Mouse (Mus musculus) intestine, embryonic 16.5 days (tissue): Measurements from ENCODE around the gene Wdr44. TPM values are rescaled to one million over a fixed set of nuclear protein-coding genes. Genes with fewer than 3 reads are reported as not detected.
"Not testable (repeated sequence)": the region's sequence is repeated elsewhere in the genome, so short reads cannot be mapped to it uniquely, and the experiment has no call there.

ENCODE experiments used
- ATAC-seq: fragments of 200-750 bp; cut with Nextera tagmentation; 2 replicates; pipeline ENCODE4 v1.8.0; 2017; ENCODE audit warnings: moderate TSS enrichment, moderate library complexity
- H3K27ac ChIP-seq: fragments of 300-500 bp; sonication (generic); 2 replicates; pipeline ENCODE4 v1.5.1; 2014; ENCODE audit warnings: mild to moderate bottlenecking, low read length
- H3K27me3 ChIP-seq: fragments of 300-500 bp; sonication (generic); replicated peaks from 2 replicates; pipeline ENCODE4 v1.6.1; 2014; ENCODE audit warnings: low read length, control low read depth, mixed read lengths; ENCODE audit not compliant: control insufficient read depth, insufficient read depth
- H3K36me3 ChIP-seq: fragments of 300-500 bp; sonication (generic); 2 replicates; pipeline ENCODE4 v1.6.1; 2014; ENCODE audit warnings: low read length, control low read depth; ENCODE audit not compliant: control insufficient read depth, insufficient read depth
- H3K4me1 ChIP-seq: fragments of 300-500 bp; sonication (generic); 2 replicates; pipeline ENCODE4 v1.6.1; 2014; ENCODE audit warnings: low read length, control low read depth, mixed read lengths; ENCODE audit not compliant: control insufficient read depth, insufficient read depth
- H3K4me2 ChIP-seq: fragments of 300-500 bp; sonication (generic); 2 replicates; pipeline ENCODE4 v1.6.1; 2014; ENCODE audit warnings: low read depth, low read length, control low read depth
- H3K4me3 ChIP-seq: fragments of 300-500 bp; sonication (generic); 2 replicates; pipeline ENCODE4 v1.5.1; 2014; ENCODE audit warnings: mild to moderate bottlenecking, low read length
- H3K9ac ChIP-seq: fragments of 300-500 bp; sonication (generic); 2 replicates; pipeline ENCODE4 v1.6.1; 2014; ENCODE audit warnings: low read depth, low read length
- H3K9me3 ChIP-seq: fragments of 300-500 bp; sonication (generic); 2 replicates; pipeline ENCODE4 v1.6.1; 2016; ENCODE audit warnings: low read length, control low read depth; ENCODE audit not compliant: control insufficient read depth
- WGBS: fragments of 180-500 bp; shearing (Covaris S2); extraction: QIAGEN DNeasy Blood & Tissue Kit; methylation state at CpG from one replicate; pipeline ENCODE4 v1.1.7; 2014; 5-methylcytosine and 5-hydroxymethylcytosine counted together
- polyA plus RNA-seq: library from polyadenylated mRNA; unstranded; fragments of >200 nt; fragmentation: Nextera tagmentation; extraction: Ambion mirVana; gene quantifications from 2 replicates; pipeline ENCODE4 v1.2.1, GENCODE M21; 2015

The Wdr44 gene
- polyA plus RNA-seq, 1 experiment from 2014 or later, result 8.6 TPM

- H3K27me3 ChIP-seq, H3K4me2 ChIP-seq, H3K27ac ChIP-seq, H3K4me3 ChIP-seq, H3K9ac ChIP-seq, H3K4me1 ChIP-seq, H3K36me3 ChIP-seq, H3K9me3 ChIP-seq, ATAC-seq: not testable (repeated sequence)
- WGBS, result 74% methylated on average over 1 of the region's 1 CpGs
Measured at GRCm38 (mm10) chrX:23813287-23813686, 120.4 kb downstream of the Wdr44 start.

DNA sequence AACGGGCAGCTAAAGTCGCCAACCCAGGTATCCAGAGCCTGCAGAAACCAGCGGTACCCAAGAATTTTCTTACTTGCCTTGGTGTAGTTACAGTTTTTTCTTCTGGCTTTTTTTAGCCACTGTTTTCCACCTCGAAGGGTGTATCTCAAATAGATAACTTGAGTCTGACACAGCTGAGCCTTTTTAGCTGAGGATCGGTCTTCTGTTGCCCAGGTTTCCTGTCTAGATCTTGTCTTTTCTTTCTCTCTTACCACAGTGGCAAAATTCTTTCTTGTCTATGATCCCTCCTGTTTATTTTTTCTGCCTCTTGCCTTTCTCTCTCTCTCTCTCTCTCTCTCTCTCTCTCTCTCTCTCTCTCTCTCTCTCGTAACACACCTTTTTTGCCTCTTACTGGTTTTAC, 130.0 kb downstream of the Wdr44 start:
- H3K9me3 ChIP-seq, H3K9ac ChIP-seq, H3K27me3 ChIP-seq, H3K36me3 ChIP-seq, H3K4me2 ChIP-seq, H3K27ac ChIP-seq, H3K4me1 ChIP-seq, H3K4me3 ChIP-seq, ATAC-seq: not testable (repeated sequence)
- 85% methylated on average over 6 of the region's 6 CpGs for WGBS

DNA sequence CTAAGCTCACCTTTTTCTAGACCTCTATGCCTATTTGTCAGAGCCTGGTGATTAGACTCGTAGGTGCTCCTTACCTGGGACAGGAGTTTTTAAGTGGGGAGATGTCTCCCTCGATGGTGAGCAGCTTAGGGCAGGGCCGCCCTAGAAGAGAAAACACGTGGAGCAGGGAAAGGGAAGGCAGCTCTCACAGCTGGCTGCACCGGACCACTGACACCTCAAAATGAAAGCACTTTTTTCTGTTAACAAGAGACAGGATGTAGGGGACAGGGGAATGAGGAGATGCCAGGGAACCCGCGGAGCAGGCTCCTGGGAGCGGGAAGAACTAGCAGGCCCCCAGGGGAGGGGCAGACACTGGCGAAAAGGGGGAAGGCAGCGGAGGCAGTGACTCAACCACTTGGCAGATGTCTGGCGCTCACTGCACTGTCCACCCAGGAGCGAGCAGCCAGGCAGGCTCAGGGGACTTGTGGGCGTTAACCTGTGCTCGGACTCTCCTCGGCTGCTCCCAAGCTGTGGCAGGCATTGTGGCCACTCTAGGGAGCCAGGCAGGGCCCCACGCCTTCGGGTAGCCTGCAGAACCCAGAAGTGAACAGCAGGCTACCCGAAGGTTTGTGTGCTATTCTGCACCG, 130.7 kb downstream of the Wdr44 start:
- Histone ChIP-seq H3K36me3 (no peaks in the 10 kb centered on the region), H3K27me3 (no peaks in the 10 kb centered on the region), H3K27ac (no peak overlapping the region), H3K4me1 (no peaks in the 10 kb centered on the region), H3K4me2 (no peak overlapping the region; the same call in 1 of the 2 replicates), H3K9me3 (no peaks in the 10 kb centered on the region), H3K9ac (no peak overlapping the region), H3K4me3 (no peak overlapping the region)
- no peak for ATAC-seq
- 61% methylated on average over 19 of the region's 19 CpGs for WGBS

GRCm38 (mm10) chrX:23833784-23834183, 140.9 kb downstream of the Wdr44 start:
- not testable (repeated sequence) for H3K9me3 ChIP-seq, H3K4me1 ChIP-seq, H3K4me3 ChIP-seq, H3K36me3 ChIP-seq, H3K27ac ChIP-seq, H3K9ac ChIP-seq, ATAC-seq, H3K4me2 ChIP-seq, H3K27me3 ChIP-seq
- 89% methylated on average over 11 of the region's 11 CpGs for WGBS

GRCm38 (mm10) chrX:23840921-23841320, 148.1 kb downstream of the Wdr44 start:
- Histone ChIP-seq H3K9ac (no peak overlapping the region), H3K9me3 (no peaks in the 10 kb centered on the region), H3K4me1 (no peaks in the 10 kb centered on the region), H3K36me3 (no peaks in the 10 kb centered on the region), H3K4me3 (no peak overlapping the region), H3K4me2 (no peak overlapping the region), H3K27ac (no peak overlapping the region), H3K27me3 (no peaks in the 10 kb centered on the region)
- no peak for ATAC-seq
- WGBS, result 84% methylated on average over 1 of the region's 1 CpGs

Other genes starting within 250 kb of the Wdr44 start
- not detected in 2 replicates for gene Gm4907, start 189.5 kb downstream of the Wdr44 start, polyA plus RNA-seq